Mouse (Mus musculus) right cerebral cortex, postnatal 14 days (tissue): ENCODE results near the gene Tctex1d4.

Source experiments
- DNase-seq: peaks from one replicate; pipeline ENCODE4 v3.0.0; 2022

The Tctex1d4 gene

GRCm38 (mm10) chr4:117120445-117121414, 5.9 kb upstream of the Tctex1d4 start:
- peak; percentile 91 for DNase-seq

DNA sequence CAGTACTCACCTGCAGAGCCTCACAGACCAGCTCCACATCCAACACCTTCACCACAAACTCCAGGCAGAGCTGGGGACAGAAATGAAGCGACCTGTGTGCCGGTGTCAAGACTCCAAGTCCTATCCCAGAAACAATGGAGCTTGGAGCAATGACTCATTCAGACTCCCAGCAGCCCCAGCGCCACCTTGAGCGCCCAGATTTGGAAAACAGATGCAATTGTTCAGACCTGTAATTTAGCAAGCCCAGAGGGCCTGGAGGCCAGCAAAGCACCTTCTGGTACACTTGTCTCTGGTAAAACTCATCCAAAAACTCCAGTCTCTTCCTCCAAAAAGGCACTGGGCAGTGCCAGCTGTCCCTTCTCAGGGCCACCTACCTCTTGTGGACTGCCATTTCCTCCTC, 4.4 kb upstream of the Tctex1d4 start:
- no peak for DNase-seq

- DNase-seq = no peak
These were observed 2.9 kb upstream of the Tctex1d4 start for GRCm38 (mm10) chr4:117123546-117124217.

DNA sequence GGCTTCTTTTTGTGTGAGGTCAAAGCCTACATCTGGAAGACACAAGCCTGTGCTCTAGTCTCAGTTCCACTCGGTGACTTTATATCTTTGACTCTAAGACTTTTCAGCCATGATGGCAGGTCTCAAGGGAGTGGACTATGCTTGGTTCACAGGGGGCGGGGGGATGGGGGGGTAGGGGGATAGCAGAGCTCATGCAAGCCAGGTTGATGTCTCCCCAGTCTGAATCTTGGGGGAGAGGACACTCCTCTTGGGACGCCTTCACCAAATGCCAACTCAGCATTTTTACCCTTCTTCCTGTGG, 2.4 kb upstream of the Tctex1d4 start:
- DNase-seq = no peak

DNA sequence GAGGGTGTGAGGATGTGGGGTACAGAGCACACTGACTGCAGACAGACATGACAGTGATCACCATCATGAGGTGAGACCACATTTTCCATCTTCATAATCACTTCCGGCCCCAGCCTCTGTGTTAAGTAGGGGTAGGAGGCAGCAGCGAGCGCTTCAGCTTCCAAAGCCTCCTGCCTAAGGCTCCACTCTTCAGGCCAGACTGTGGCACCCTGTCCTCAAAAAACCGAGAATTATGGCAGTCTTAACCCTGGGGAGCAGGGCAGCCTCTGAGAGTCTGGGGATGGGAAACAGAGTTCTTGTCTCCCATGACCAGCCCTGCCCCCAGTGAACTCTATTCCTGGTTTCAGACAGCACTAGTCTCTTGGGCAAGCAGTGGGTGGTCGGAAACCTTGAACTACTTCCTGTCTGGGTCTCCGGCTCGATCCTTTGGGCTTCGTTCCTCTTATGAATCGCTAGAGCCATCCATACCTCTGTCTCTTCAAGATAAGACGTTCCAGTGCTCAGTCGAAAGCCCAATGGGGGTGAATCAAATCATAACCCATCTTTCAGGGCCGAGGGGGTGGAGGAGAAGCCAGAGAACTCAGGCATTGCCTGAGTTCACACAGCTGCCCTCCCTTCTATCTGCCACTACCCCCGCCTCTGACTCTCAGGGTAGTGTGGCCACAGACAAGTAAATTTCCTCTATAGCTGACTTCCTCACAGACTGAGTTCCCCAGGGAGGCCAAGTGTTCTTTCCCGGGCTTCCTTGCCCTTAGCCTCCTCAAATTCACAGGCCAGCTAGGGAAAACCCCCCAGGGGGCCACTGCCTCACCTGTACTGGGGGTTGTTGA, 1.9 kb upstream of the Tctex1d4 start:
- no peak for DNase-seq

GRCm38 (mm10) chr4:117125348-117125909, 1.2 kb upstream of the Tctex1d4 start, which contains the start of gene Btbd19:
Gene Btbd19, minus strand, starts transcription at chr4:117125725.
- peak; percentile 77 for DNase-seq

- DNase-seq = no peak
These were observed 502 bp upstream of the Tctex1d4 start for GRCm38 (mm10) chr4:117125910-117126674.

- no peak for DNase-seq
These were observed 1.5 kb downstream of the Tctex1d4 start for GRCm38 (mm10) chr4:117127991-117128686.

DNA sequence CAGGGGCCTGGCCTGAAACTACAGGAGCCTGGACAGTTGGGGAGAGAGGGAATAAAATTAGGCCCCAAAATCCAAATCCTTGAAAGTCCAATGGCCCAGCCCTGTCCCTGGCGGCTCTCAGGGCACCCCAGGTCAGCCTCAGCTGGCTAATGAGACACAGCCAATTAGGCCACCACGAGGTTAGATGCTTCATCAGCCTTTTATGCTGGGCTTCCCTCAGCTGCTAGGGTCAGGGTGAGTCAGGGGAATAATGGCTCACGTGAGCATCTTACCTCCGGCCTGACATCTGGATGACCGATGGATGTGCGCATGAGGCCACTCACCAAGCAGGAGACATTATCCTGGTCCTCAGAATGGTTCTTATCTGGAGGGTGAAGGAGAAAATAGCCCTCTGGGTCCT, 4.2 kb downstream of the Tctex1d4 start:
- no peak for DNase-seq

DNA sequence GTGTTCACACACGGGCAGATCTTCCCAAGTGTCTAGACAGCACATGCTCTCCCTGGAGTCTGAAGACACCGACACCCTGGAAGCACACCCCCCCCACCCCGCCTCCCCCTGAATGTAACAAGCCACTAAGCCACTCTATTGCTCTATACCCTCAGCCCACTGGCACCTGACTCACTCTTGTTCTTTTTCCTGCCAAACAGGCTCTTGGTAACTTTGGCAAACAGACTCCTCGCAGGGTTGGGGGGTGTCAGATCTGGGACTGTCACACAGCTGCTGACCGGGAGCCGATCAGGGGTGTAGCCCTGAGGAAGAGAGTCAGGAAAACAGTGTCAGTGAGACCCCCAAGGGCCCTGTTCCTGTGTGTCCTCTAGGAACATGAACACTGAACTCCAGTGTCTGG, 4.6 kb downstream of the Tctex1d4 start:
- no peak for DNase-seq

GRCm38 (mm10) chr4:117131890-117132793, 5.5 kb downstream of the Tctex1d4 start:
- DNase-seq = no peak

- DNase-seq = no peak
These were observed 6.2 kb downstream of the Tctex1d4 start for GRCm38 (mm10) chr4:117132794-117133143.

DNA sequence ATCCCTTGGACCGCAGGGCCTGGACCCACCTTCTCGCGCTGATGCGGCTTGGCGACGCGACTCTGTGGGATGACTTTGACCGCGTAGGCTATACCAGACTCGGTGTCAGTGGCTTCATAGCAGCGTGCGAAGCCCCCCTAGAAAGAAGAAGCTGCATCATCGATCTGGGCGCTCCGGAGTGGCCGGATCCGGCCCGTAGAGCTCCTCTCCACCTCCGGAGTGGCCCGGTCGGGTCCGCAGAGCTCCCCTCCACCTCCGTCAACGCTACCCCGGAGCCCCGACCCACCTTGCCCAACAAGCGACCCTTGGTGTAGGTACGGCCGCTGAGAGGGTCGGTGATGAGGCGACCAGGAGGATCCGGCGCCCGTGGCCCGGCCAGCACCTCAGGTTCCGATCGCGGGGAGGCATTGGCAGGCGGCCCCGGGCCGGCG, 6.8 kb downstream of the Tctex1d4 start:
- DNase-seq = no peak

GRCm38 (mm10) chr4:117133817-117134600, 7.4 kb downstream of the Tctex1d4 start, which contains the start of gene Plk3:
Gene Plk3, minus strand, starts transcription at chr4:117133963.
- peak; percentile 97 for DNase-seq

- no peak for DNase-seq
These were observed 8.0 kb downstream of the Tctex1d4 start for GRCm38 (mm10) chr4:117134601-117134995.

- DNase-seq = no peak
These were observed 9.4 kb downstream of the Tctex1d4 start for GRCm38 (mm10) chr4:117136034-117136433.

GRCm38 (mm10) chr4:117138295-117139216, 12.0 kb downstream of the Tctex1d4 start:
- DNase-seq = no peak

- no peak for DNase-seq
These were observed 12.6 kb downstream of the Tctex1d4 start for GRCm38 (mm10) chr4:117139217-117139612.
